Mouse (Mus musculus): ENCODE measurements around the gene Dclk2. TPM values are rescaled to one million over a fixed set of nuclear protein-coding genes. Genes with fewer than 3 reads are reported as not detected.

Dclk2 gene
- polyA plus RNA-seq, 1 experiment from 2014 or later = 6.8 TPM

GRCm38 (mm10) chr3:86858699-86859098 lies 62.0 kb downstream of the Dclk2 start:
- Histone ChIP-seq H3K9me3 (no peaks in the 10 kb centered on the region), H3K27me3 (no peaks in the 10 kb centered on the region), H3K4me2 (no peak overlapping the region), H3K36me3 (no peaks in the 10 kb centered on the region), H3K4me1 (peaks cover 12% of the 10 kb centered on the region; the same call in 1 of the 2 replicates), H3K27ac (no peak overlapping the region), H3K9ac (no peak overlapping the region), H3K4me3 (no peak overlapping the region)
- WGBS = 90% methylated on average over 5 of the region's 5 CpGs
- no peak for ATAC-seq (ENCODE audit: borderline replicate concordance, extremely low read depth, low FRiP score, low TSS enrichment)

- H3K4me1 ChIP-seq = peaks cover 5% of the 10 kb centered on the region; the same call in 1 of the 2 replicates
- no peak overlapping the region for H3K4me2 ChIP-seq
- H3K27me3 ChIP-seq = no peaks in the 10 kb centered on the region
- no peak for ATAC-seq (ENCODE audit: borderline replicate concordance, extremely low read depth, low FRiP score, low TSS enrichment)
- no peak overlapping the region for H3K4me3 ChIP-seq
- H3K9ac ChIP-seq = no peak overlapping the region
- no peaks in the 10 kb centered on the region for H3K9me3 ChIP-seq
- 77% methylated on average over 8 of the region's 8 CpGs for WGBS
- H3K27ac ChIP-seq = no peak overlapping the region
- H3K36me3 ChIP-seq = no peaks in the 10 kb centered on the region
These were observed 62.7 kb downstream of the Dclk2 start for GRCm38 (mm10) chr3:86857833-86858398.

- H3K9me3 ChIP-seq = no peaks in the 10 kb centered on the region
- WGBS = 61% methylated on average over 3 of the region's 3 CpGs
- no peak overlapping the region for H3K4me3 ChIP-seq
- no peak overlapping the region for H3K9ac ChIP-seq
- peaks cover 8% of the 10 kb centered on the region for H3K4me1 ChIP-seq
- H3K27ac ChIP-seq = no peak overlapping the region
- no peak overlapping the region for H3K4me2 ChIP-seq
- no peaks in the 10 kb centered on the region for H3K27me3 ChIP-seq
- ATAC-seq (ENCODE audit: borderline replicate concordance, extremely low read depth, low FRiP score, low TSS enrichment) = peak; percentile 27; the same call in 1 of the 2 replicates
- no peaks in the 10 kb centered on the region for H3K36me3 ChIP-seq
These were observed 67.8 kb downstream of the Dclk2 start for GRCm38 (mm10) chr3:86852867-86853266.

GRCm38 (mm10) chr3:86851131-86851530 lies 69.5 kb downstream of the Dclk2 start:
- peaks cover 8% of the 10 kb centered on the region for H3K4me1 ChIP-seq
- H3K4me3 ChIP-seq = no peak overlapping the region
- H3K27ac ChIP-seq = no peak overlapping the region
- H3K36me3 ChIP-seq = no peaks in the 10 kb centered on the region
- H3K9ac ChIP-seq = no peak overlapping the region
- 71% methylated on average over 7 of the region's 7 CpGs for WGBS
- H3K27me3 ChIP-seq = no peaks in the 10 kb centered on the region
- H3K9me3 ChIP-seq = no peaks in the 10 kb centered on the region
- no peak overlapping the region for H3K4me2 ChIP-seq
- no peak for ATAC-seq (ENCODE audit: borderline replicate concordance, extremely low read depth, low FRiP score, low TSS enrichment)

DNA sequence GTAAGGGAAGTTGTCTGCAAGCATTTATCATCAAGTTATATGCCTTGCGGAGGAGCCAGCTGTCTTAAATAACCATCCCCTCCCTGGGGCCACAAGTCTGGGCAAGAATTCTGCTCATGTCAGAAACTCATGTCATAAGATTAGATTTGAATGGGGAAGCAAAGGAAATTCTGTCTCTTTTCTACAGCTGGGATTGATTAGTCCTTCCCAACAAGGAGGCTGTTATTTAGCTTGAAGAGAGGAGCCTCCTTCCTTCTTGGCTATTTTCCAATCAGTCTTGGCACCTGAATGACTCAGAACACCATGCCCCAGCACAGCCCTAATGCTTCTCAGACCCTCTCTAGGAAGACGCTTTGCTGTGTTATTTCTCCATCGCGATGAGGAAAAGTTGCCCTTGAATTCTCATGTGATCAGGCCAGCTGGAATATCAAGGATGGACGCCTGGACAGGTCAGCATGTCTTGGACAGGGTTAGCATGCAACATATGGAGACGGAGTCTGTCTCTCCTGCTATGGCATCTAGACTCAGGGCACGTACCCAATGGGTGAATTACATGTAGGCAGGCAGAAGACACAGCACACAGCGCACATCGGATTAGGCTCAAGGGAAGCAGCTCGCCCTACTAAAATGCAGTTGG lies 70.1 kb downstream of the Dclk2 start:
- Histone ChIP-seq H3K36me3 (no peaks in the 10 kb centered on the region), H3K9ac (no peak overlapping the region), H3K4me2 (no peak overlapping the region), H3K27me3 (no peaks in the 10 kb centered on the region), H3K4me3 (no peak overlapping the region), H3K9me3 (no peaks in the 10 kb centered on the region), H3K4me1 (peaks cover 8% of the 10 kb centered on the region), H3K27ac (no peak overlapping the region)
- peak; percentile 57; the same call in 1 of the 2 replicates for ATAC-seq (ENCODE audit: borderline replicate concordance, extremely low read depth, low FRiP score, low TSS enrichment)
- 58% methylated on average over 10 of the region's 10 CpGs for WGBS

DNA sequence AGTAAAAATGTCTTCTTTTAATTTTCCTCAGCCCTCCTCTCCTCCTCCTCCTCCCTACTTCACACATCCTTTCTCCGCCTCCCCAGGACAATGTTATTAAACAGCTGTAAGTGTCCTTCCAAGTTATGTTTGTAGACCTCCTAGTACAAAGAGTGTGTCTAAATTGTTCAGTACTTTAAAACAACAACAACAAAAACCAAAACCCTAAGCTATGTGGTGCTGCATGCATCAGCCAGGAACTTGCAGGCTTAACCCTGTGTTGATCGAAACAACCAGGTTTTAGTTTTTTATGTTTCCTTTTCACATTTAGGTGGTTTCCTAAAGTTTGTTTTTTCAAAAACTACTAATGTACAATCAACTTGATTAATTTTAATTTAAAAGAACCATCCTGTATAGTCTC lies 71.3 kb downstream of the Dclk2 start:
- peaks cover 17% of the 10 kb centered on the region for H3K4me1 ChIP-seq
- no peak overlapping the region for H3K4me3 ChIP-seq
- ATAC-seq (ENCODE audit: borderline replicate concordance, extremely low read depth, low FRiP score, low TSS enrichment) = no peak
- H3K4me2 ChIP-seq = no peak overlapping the region
- no peak overlapping the region for H3K9ac ChIP-seq
- WGBS = 81% methylated on average over 2 of the region's 2 CpGs
- H3K9me3 ChIP-seq = no peaks in the 10 kb centered on the region
- no peaks in the 10 kb centered on the region for H3K27me3 ChIP-seq
- no peaks in the 10 kb centered on the region for H3K36me3 ChIP-seq
- H3K27ac ChIP-seq = no peak overlapping the region

GRCm38 (mm10) chr3:86847536-86847935 lies 73.1 kb downstream of the Dclk2 start:
- H3K27me3 ChIP-seq = no peaks in the 10 kb centered on the region
- H3K4me3 ChIP-seq = no peak overlapping the region
- H3K27ac ChIP-seq = no peak overlapping the region
- no peaks in the 10 kb centered on the region for H3K36me3 ChIP-seq
- no peak for ATAC-seq (ENCODE audit: borderline replicate concordance, extremely low read depth, low FRiP score, low TSS enrichment)
- no peaks in the 10 kb centered on the region for H3K9me3 ChIP-seq
- WGBS = 82% methylated on average over 2 of the region's 2 CpGs
- peaks cover 24% of the 10 kb centered on the region for H3K4me1 ChIP-seq
- H3K9ac ChIP-seq = no peak overlapping the region
- H3K4me2 ChIP-seq = no peak overlapping the region

- H3K27ac ChIP-seq = no peak overlapping the region
- H3K9ac ChIP-seq = no peak overlapping the region
- ATAC-seq (ENCODE audit: borderline replicate concordance, extremely low read depth, low FRiP score, low TSS enrichment) = no peak
- no peak overlapping the region for H3K4me3 ChIP-seq
- 26% methylated on average over 4 of the region's 4 CpGs for WGBS
- no peaks in the 10 kb centered on the region for H3K36me3 ChIP-seq
- H3K9me3 ChIP-seq = no peaks in the 10 kb centered on the region
- peaks cover 24% of the 10 kb centered on the region for H3K4me1 ChIP-seq
- no peak overlapping the region for H3K4me2 ChIP-seq
- no peaks in the 10 kb centered on the region for H3K27me3 ChIP-seq
These were observed 74.6 kb downstream of the Dclk2 start for GRCm38 (mm10) chr3:86846036-86846435.

GRCm38 (mm10) chr3:86845578-86845977 lies 75.1 kb downstream of the Dclk2 start:
- WGBS = 88% methylated on average over 1 of the region's 1 CpGs
- Histone ChIP-seq H3K36me3 (no peaks in the 10 kb centered on the region), H3K9me3 (no peaks in the 10 kb centered on the region)

DNA sequence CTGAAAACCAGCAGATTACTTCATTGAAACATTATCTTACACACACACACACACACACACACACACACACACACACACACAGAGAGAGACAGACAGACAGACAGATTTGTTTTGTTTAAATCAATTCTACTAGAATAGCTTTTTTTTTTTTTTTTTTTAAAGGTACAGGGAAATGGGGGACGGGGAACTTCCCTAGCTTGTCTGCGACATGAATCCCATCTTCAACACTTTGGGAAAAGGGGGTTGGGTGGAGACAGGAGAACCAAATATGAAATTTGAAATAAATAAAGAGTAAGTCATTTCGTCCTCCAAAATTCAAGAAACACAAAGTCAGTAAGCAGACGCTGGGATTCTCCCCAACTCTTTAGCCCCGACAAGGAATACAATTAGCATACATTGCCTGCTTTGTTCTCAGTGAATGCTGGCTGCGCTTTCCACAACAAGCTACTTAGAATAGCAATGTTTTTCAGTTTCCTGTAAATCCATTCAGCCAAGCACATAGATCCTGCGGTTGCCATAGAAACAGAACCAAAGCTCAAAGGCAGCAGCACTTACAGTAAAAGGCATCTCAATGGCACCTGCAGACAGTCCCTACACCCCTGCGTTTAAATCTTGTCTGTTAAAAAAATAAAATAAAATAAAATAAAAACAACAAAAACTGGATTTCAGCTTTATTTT lies 75.7 kb downstream of the Dclk2 start:
- ATAC-seq (ENCODE audit: borderline replicate concordance, extremely low read depth, low FRiP score, low TSS enrichment) = no peak
- no peaks in the 10 kb centered on the region for H3K27me3 ChIP-seq
- H3K4me3 ChIP-seq = no peak overlapping the region
- H3K4me1 ChIP-seq = peaks cover 17% of the 10 kb centered on the region; the same call in 1 of the 2 replicates
- no peak overlapping the region for H3K4me2 ChIP-seq
- WGBS = 25% methylated on average over 8 of the region's 8 CpGs
- H3K9me3 ChIP-seq = no peaks in the 10 kb centered on the region
- H3K9ac ChIP-seq = no peak overlapping the region
- no peak overlapping the region for H3K27ac ChIP-seq
- H3K36me3 ChIP-seq = no peaks in the 10 kb centered on the region

More at GRCm38 (mm10) chr3:86845578-86845977, 75.1 kb downstream of the Dclk2 start:
- H3K27me3 ChIP-seq = no peaks in the 10 kb centered on the region
- no peak overlapping the region for H3K4me2 ChIP-seq
- no peak overlapping the region for H3K27ac ChIP-seq
- H3K4me1 ChIP-seq = peaks cover 20% of the 10 kb centered on the region
- H3K4me3 ChIP-seq = no peak overlapping the region
- no peak overlapping the region for H3K9ac ChIP-seq
- ATAC-seq (ENCODE audit: borderline replicate concordance, extremely low read depth, low FRiP score, low TSS enrichment) = no peak

DNA sequence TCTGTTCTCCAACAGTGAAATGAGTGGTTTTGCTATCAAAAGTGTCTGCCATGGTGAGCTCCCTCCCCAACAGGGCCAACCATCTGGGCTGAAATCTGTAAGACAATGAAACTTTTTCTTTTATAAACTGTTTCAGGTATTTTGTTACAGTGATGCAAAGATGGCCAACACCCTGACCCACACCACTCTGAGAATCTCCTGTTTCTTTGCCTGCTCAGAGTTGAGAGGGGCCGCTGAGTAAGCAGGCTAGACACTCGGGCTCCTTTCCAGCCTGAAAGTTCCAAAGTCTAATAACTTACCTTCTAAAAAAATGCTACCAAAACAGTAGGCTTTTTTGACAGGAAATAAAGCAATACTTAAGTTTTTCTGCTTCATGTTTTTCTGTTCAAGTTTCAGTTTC lies 78.2 kb downstream of the Dclk2 start:
- peaks cover 17% of the 10 kb centered on the region; the same call in 1 of the 2 replicates for H3K4me1 ChIP-seq
- H3K4me3 ChIP-seq = no peak overlapping the region
- no peak overlapping the region for H3K27ac ChIP-seq
- no peaks in the 10 kb centered on the region for H3K9me3 ChIP-seq
- no peak for ATAC-seq (ENCODE audit: borderline replicate concordance, extremely low read depth, low FRiP score, low TSS enrichment)
- H3K27me3 ChIP-seq = no peaks in the 10 kb centered on the region
- no peak overlapping the region for H3K4me2 ChIP-seq
- WGBS = 89% methylated on average over 2 of the region's 2 CpGs
- no peaks in the 10 kb centered on the region for H3K36me3 ChIP-seq
- H3K9ac ChIP-seq = no peak overlapping the region

GRCm38 (mm10) chr3:86839606-86840005 lies 81.0 kb downstream of the Dclk2 start:
- H3K27me3 ChIP-seq = no peaks in the 10 kb centered on the region
- H3K36me3 ChIP-seq = no peaks in the 10 kb centered on the region
- no peak overlapping the region for H3K4me3 ChIP-seq
- H3K4me2 ChIP-seq = no peak overlapping the region
- no peak overlapping the region for H3K27ac ChIP-seq
- 50% methylated on average over 3 of the region's 3 CpGs for WGBS
- no peak overlapping the region for H3K9ac ChIP-seq
- no peaks in the 10 kb centered on the region for H3K9me3 ChIP-seq
- H3K4me1 ChIP-seq = peaks cover 10% of the 10 kb centered on the region; the same call in 1 of the 2 replicates
- no peak for ATAC-seq (ENCODE audit: borderline replicate concordance, extremely low read depth, low FRiP score, low TSS enrichment)
